Mouse (Mus musculus) midbrain, embryonic 13.5 days (tissue): ENCODE results near the gene Utp11. TPM values are rescaled to one million over a fixed set of nuclear protein-coding genes. Genes with fewer than 3 reads are reported as not detected.
A peak's percentile ranks its signal among the peaks of the same experiment; 100 is the strongest.
"Not testable (repeated sequence)": the region's sequence is repeated elsewhere in the genome, so short reads cannot be mapped to it uniquely, and the experiment has no call there.

Source experiments
- ATAC-seq: fragments of 200-750 bp; cut with Nextera tagmentation; 2 replicates; pipeline ENCODE4 v1.8.0; 2017; ENCODE audit warnings: mild to moderate bottlenecking, moderate TSS enrichment, moderate library complexity
- H3K27ac ChIP-seq: fragments of 300-500 bp; sonication (generic); 2 replicates; pipeline ENCODE4 v1.5.1; 2015; ENCODE audit warnings: inconsistent platforms, mild to moderate bottlenecking, moderate library complexity
- H3K27me3 ChIP-seq: fragments of 300-500 bp; sonication (generic); 2 replicates; pipeline ENCODE4 v1.6.1; 2015; ENCODE audit warnings: mild to moderate bottlenecking, inconsistent platforms
- H3K36me3 ChIP-seq: fragments of 300-500 bp; sonication (generic); 2 replicates; pipeline ENCODE4 v1.6.1; 2015; ENCODE audit warnings: mild to moderate bottlenecking, inconsistent platforms
- H3K4me1 ChIP-seq: fragments of 300-500 bp; sonication (generic); replicated peaks from 2 replicates; pipeline ENCODE4 v1.6.1; 2015; ENCODE audit warnings: inconsistent platforms
- H3K4me2 ChIP-seq: fragments of 300-500 bp; sonication (generic); replicated peaks from 2 replicates; pipeline ENCODE4 v1.6.1; 2015; ENCODE audit warnings: moderate library complexity, mild to moderate bottlenecking, inconsistent platforms
- H3K4me3 ChIP-seq: fragments of 300-500 bp; sonication (generic); replicated peaks from 2 replicates; pipeline ENCODE4 v1.5.1; 2015; ENCODE audit warnings: mild to moderate bottlenecking, inconsistent platforms
- H3K9ac ChIP-seq: fragments of 300-500 bp; sonication (generic); replicated peaks from 2 replicates; pipeline ENCODE4 v1.6.1; 2015; ENCODE audit warnings: mild to moderate bottlenecking, inconsistent platforms
- H3K9me3 ChIP-seq: fragments of 300-500 bp; sonication (generic); 2 replicates; pipeline ENCODE4 v1.6.1; 2016; ENCODE audit warnings: mild to moderate bottlenecking, inconsistent platforms
- WGBS: fragments of 180-500 bp; shearing (Covaris S2); methylation state at CpG from one replicate; pipeline ENCODE4 v1.1.7; 2015; 5-methylcytosine and 5-hydroxymethylcytosine counted together
- polyA plus RNA-seq: library from polyadenylated mRNA; unstranded; fragments of >200 nt; fragmentation: Nextera tagmentation; extraction: Ambion mirVana; gene quantifications from 2 replicates; pipeline ENCODE4 v1.2.1, GENCODE M21; 2015

The Utp11 gene
- 48.3 and 51.1 TPM in 2 replicates for polyA plus RNA-seq

GRCm38 (mm10) chr4:124693135-124693894, at the start of gene Utp11:
Gene Utp11, minus strand, starts transcription at chr4:124693600.
- Histone ChIP-seq H3K4me2 (peak within 1 kb of the TSS; percentile 71), H3K36me3 (no peaks in the 10 kb centered on the region), H3K4me1 (peaks cover 27% of the 10 kb centered on the region), H3K9ac (peak within 1 kb of the TSS; percentile 86), H3K4me3 (peak within 1 kb of the TSS; percentile 81), H3K27me3 (peaks cover 22% of the 10 kb centered on the region), H3K27ac (0 out of 2 replicates have a peak within 1 kb of the TSS, but pooled peaks have one; percentile 54), H3K9me3 (no peaks in the 10 kb centered on the region)
- WGBS: 1% methylated on average over 43 of the region's 43 CpGs
- peak; percentile 98 for ATAC-seq

GRCm38 (mm10) chr4:124742839-124743238, 49.4 kb upstream of the Utp11 start:
- H3K36me3 ChIP-seq: peaks cover 27% of the 10 kb centered on the region
- H3K9me3 ChIP-seq: no peaks in the 10 kb centered on the region
- ATAC-seq: no peak
- H3K4me3 ChIP-seq: no peak overlapping the region
- H3K27me3 ChIP-seq: no peaks in the 10 kb centered on the region
- H3K9ac ChIP-seq: peak overlapping the region; percentile 79; the same call in 1 of the 2 replicates
- H3K4me1 ChIP-seq: peaks cover 15% of the 10 kb centered on the region
- no peak overlapping the region for H3K4me2 ChIP-seq
- 86% methylated on average over 11 of the region's 11 CpGs for WGBS
- no peak overlapping the region for H3K27ac ChIP-seq

GRCm38 (mm10) chr4:124741376-124742343, 48.3 kb upstream of the Utp11 start, which contains the start of gene Inpp5b:
Gene Inpp5b, plus strand, starts transcription at chr4:124741850.
- Histone ChIP-seq H3K9me3 (no peaks in the 10 kb centered on the region), H3K27ac (peak within 1 kb of the TSS; percentile 17; the same call in 1 of the 2 replicates)
- ATAC-seq: peak; percentile 94

GRCm38 (mm10) chr4:124738783-124739182, 45.4 kb upstream of the Utp11 start:
- no peak overlapping the region for H3K9ac ChIP-seq

More at GRCm38 (mm10) chr4:124741376-124742343, 48.3 kb upstream of the Utp11 start, which contains the start of gene Inpp5b:
- peak within 1 kb of the TSS; percentile 79 for H3K9ac ChIP-seq
- H3K4me2 ChIP-seq: peak within 1 kb of the TSS; percentile 72
- peaks cover 22% of the 10 kb centered on the region for H3K36me3 ChIP-seq
- H3K27me3 ChIP-seq: no peaks in the 10 kb centered on the region
- WGBS: 14% methylated on average over 25 of the region's 25 CpGs
- H3K4me3 ChIP-seq: peak within 1 kb of the TSS; percentile 63
- H3K4me1 ChIP-seq: peaks cover 21% of the 10 kb centered on the region

GRCm38 (mm10) chr4:124738013-124738412, 44.6 kb upstream of the Utp11 start:
- Histone ChIP-seq H3K27ac (no peak overlapping the region), H3K9me3 (no peaks in the 10 kb centered on the region), H3K4me2 (no peak overlapping the region), H3K36me3 (peaks cover 9% of the 10 kb centered on the region), H3K27me3 (no peaks in the 10 kb centered on the region), H3K9ac (no peak overlapping the region), H3K4me3 (no peak overlapping the region), H3K4me1 (peaks cover 27% of the 10 kb centered on the region)
- no peak for ATAC-seq
- 54% methylated on average over 4 of the region's 4 CpGs for WGBS

More at GRCm38 (mm10) chr4:124738783-124739182, 45.4 kb upstream of the Utp11 start:
- H3K4me3 ChIP-seq: no peak overlapping the region
- H3K4me2 ChIP-seq: no peak overlapping the region
- H3K27ac ChIP-seq: no peak overlapping the region
- peaks cover 4% of the 10 kb centered on the region; the same call in 1 of the 2 replicates for H3K36me3 ChIP-seq
- ATAC-seq: no peak
- 82% methylated on average over 1 of the region's 1 CpGs for WGBS
- no peaks in the 10 kb centered on the region for H3K9me3 ChIP-seq
- no peaks in the 10 kb centered on the region for H3K27me3 ChIP-seq
- H3K4me1 ChIP-seq: peaks cover 27% of the 10 kb centered on the region

- H3K27ac ChIP-seq: 0 out of 2 replicates have a peak overlapping the region, but pooled peaks have one; percentile 3
- 74% methylated on average over 5 of the region's 5 CpGs for WGBS
Measured at GRCm38 (mm10) chr4:124737486-124737885, 44.1 kb upstream of the Utp11 start.

GRCm38 (mm10) chr4:124736952-124737351, 43.6 kb upstream of the Utp11 start:
- no peaks in the 10 kb centered on the region for H3K9me3 ChIP-seq
- peaks cover 19% of the 10 kb centered on the region for H3K36me3 ChIP-seq
- H3K27me3 ChIP-seq: no peaks in the 10 kb centered on the region
- H3K4me2 ChIP-seq: no peak overlapping the region
- no peak for ATAC-seq
- H3K4me3 ChIP-seq: no peak overlapping the region
- H3K9ac ChIP-seq: no peak overlapping the region
- H3K27ac ChIP-seq: 0 out of 2 replicates have a peak overlapping the region, but pooled peaks have one; percentile 3
- H3K4me1 ChIP-seq: peaks cover 18% of the 10 kb centered on the region
- 39% methylated on average over 2 of the region's 2 CpGs for WGBS

More at GRCm38 (mm10) chr4:124737486-124737885, 44.1 kb upstream of the Utp11 start:
- H3K9ac ChIP-seq: no peak overlapping the region
- H3K27me3 ChIP-seq: no peaks in the 10 kb centered on the region
- no peaks in the 10 kb centered on the region for H3K9me3 ChIP-seq
- H3K4me2 ChIP-seq: no peak overlapping the region
- no peak overlapping the region for H3K4me3 ChIP-seq
- no peak for ATAC-seq
- peaks cover 14% of the 10 kb centered on the region for H3K36me3 ChIP-seq
- peaks cover 23% of the 10 kb centered on the region for H3K4me1 ChIP-seq

GRCm38 (mm10) chr4:124726121-124726520, 32.7 kb upstream of the Utp11 start:
- no peak for ATAC-seq
- no peak overlapping the region for H3K27ac ChIP-seq
- H3K9ac ChIP-seq: no peak overlapping the region
- WGBS: 82% methylated on average over 6 of the region's 6 CpGs
- H3K36me3 ChIP-seq: peaks cover 99% of the 10 kb centered on the region
- H3K4me2 ChIP-seq: no peak overlapping the region
- no peak overlapping the region for H3K4me3 ChIP-seq
- H3K9me3 ChIP-seq: no peaks in the 10 kb centered on the region
- no peaks in the 10 kb centered on the region for H3K4me1 ChIP-seq
- H3K27me3 ChIP-seq: no peaks in the 10 kb centered on the region

- H3K4me3 ChIP-seq: no peak overlapping the region
- H3K4me2 ChIP-seq: no peak overlapping the region
- H3K9ac ChIP-seq: no peak overlapping the region
- peaks cover 17% of the 10 kb centered on the region for H3K4me1 ChIP-seq
- no peaks in the 10 kb centered on the region for H3K27me3 ChIP-seq
- no peak overlapping the region for H3K27ac ChIP-seq
- no peak for ATAC-seq
- no peaks in the 10 kb centered on the region for H3K9me3 ChIP-seq
- WGBS: 95% methylated on average over 4 of the region's 4 CpGs
- H3K36me3 ChIP-seq: peaks cover 75% of the 10 kb centered on the region
Measured at GRCm38 (mm10) chr4:124719101-124719500, 25.7 kb upstream of the Utp11 start.

GRCm38 (mm10) chr4:124714545-124715481, 21.4 kb upstream of the Utp11 start, which contains the start of gene Sf3a3:
Gene Sf3a3, plus strand, starts transcription at chr4:124714776.
- Histone ChIP-seq H3K36me3 (peaks cover 32% of the 10 kb centered on the region), H3K27ac (peak within 1 kb of the TSS; percentile 74), H3K9ac (peak within 1 kb of the TSS; percentile 93), H3K4me1 (peaks cover 25% of the 10 kb centered on the region), H3K4me3 (peak within 1 kb of the TSS; percentile 99), H3K27me3 (peaks cover 10% of the 10 kb centered on the region), H3K4me2 (peak within 1 kb of the TSS; percentile 96), H3K9me3 (no peaks in the 10 kb centered on the region)
- peak; percentile 95 for ATAC-seq
- under 1% methylated on average over 57 of the region's 57 CpGs for WGBS

- H3K9me3 ChIP-seq, H3K4me3 ChIP-seq, ATAC-seq, H3K4me2 ChIP-seq, H3K9ac ChIP-seq, H3K27ac ChIP-seq: not testable (repeated sequence)
- Histone ChIP-seq H3K36me3 (peaks cover 23% of the 10 kb centered on the region), H3K4me1 (peaks cover 32% of the 10 kb centered on the region), H3K27me3 (peaks cover 19% of the 10 kb centered on the region)
- WGBS: 75% methylated on average over 5 of the region's 5 CpGs
Measured at GRCm38 (mm10) chr4:124713850-124714249, 20.4 kb upstream of the Utp11 start.
